Mouse (Mus musculus): ENCODE measurements around the gene Sox6. TPM values are rescaled to one million over a fixed set of nuclear protein-coding genes. Genes with fewer than 3 reads are reported as not detected.

Sox6 gene
- polyA plus RNA-seq, 1 experiment = 4.6 TPM

GRCm38 (mm10) chr7:115780148-115780547, 258.4 kb downstream of the Sox6 start:
- Histone ChIP-seq H3K4me1 (ENCODE audit: control insufficient read depth, insufficient read depth, low read length) (no peaks in the 10 kb centered on the region), H3K27ac (ENCODE audit: insufficient read depth, low read length) (no peak overlapping the region), H3K27me3 (ENCODE audit: control insufficient read depth, insufficient read depth, low read length) (no peaks in the 10 kb centered on the region), H3K4me3 (replicated peaks; ENCODE audit: insufficient read depth, low read depth, low read length) (no peak overlapping the region)
- no peak for TF ChIP-seq POLR2A (IDR thresholded peaks at IDR 0.05; ENCODE audit: borderline replicate concordance, insufficient read depth, low read length)
- TF ChIP-seq CTCF (IDR thresholded peaks at IDR 0.05; ENCODE audit: borderline replicate concordance, insufficient read depth, low read depth, low read length) = no peak
- DNase-seq = no peak
- 70% methylated on average over 4 of the region's 4 CpGs for WGBS

GRCm38 (mm10) chr7:115779544-115779943, 259.1 kb downstream of the Sox6 start:
- no peak overlapping the region for H3K4me3 ChIP-seq (replicated peaks; ENCODE audit: insufficient read depth, low read depth, low read length)
- DNase-seq = no peak
- WGBS = 96% methylated on average over 2 of the region's 2 CpGs

GRCm38 (mm10) chr7:115776736-115777135, 261.9 kb downstream of the Sox6 start:
- H3K4me3 ChIP-seq (replicated peaks; ENCODE audit: insufficient read depth, low read depth, low read length) = no peak overlapping the region
- no peak overlapping the region for H3K27ac ChIP-seq (ENCODE audit: insufficient read depth, low read length)
- WGBS = 51% methylated on average over 7 of the region's 7 CpGs
- no peak for DNase-seq
- no peaks in the 10 kb centered on the region for H3K4me1 ChIP-seq (ENCODE audit: control insufficient read depth, insufficient read depth, low read length)
- H3K27me3 ChIP-seq (ENCODE audit: control insufficient read depth, insufficient read depth, low read length) = no peaks in the 10 kb centered on the region
- no peak for TF ChIP-seq POLR2A (IDR thresholded peaks at IDR 0.05; ENCODE audit: borderline replicate concordance, insufficient read depth, low read length)

More at GRCm38 (mm10) chr7:115779544-115779943, 259.1 kb downstream of the Sox6 start:
- TF ChIP-seq POLR2A (IDR thresholded peaks at IDR 0.05; ENCODE audit: borderline replicate concordance, insufficient read depth, low read length) (no peak), CTCF (IDR thresholded peaks at IDR 0.05; ENCODE audit: borderline replicate concordance, insufficient read depth, low read depth, low read length) (no peak)
- H3K27me3 ChIP-seq (ENCODE audit: control insufficient read depth, insufficient read depth, low read length) = no peaks in the 10 kb centered on the region
- H3K4me1 ChIP-seq (ENCODE audit: control insufficient read depth, insufficient read depth, low read length) = no peaks in the 10 kb centered on the region
- no peak overlapping the region for H3K27ac ChIP-seq (ENCODE audit: insufficient read depth, low read length)

- no peak for TF ChIP-seq CTCF (IDR thresholded peaks at IDR 0.05; ENCODE audit: borderline replicate concordance, insufficient read depth, low read depth, low read length)
- no peak for TF ChIP-seq POLR2A (IDR thresholded peaks at IDR 0.05; ENCODE audit: borderline replicate concordance, insufficient read depth, low read length)
- Histone ChIP-seq H3K27ac (ENCODE audit: insufficient read depth, low read length) (no peak overlapping the region), H3K4me1 (ENCODE audit: control insufficient read depth, insufficient read depth, low read length) (no peaks in the 10 kb centered on the region), H3K27me3 (ENCODE audit: control insufficient read depth, insufficient read depth, low read length) (no peaks in the 10 kb centered on the region), H3K4me3 (replicated peaks; ENCODE audit: insufficient read depth, low read depth, low read length) (no peak overlapping the region)
- WGBS = 55% methylated on average over 5 of the region's 5 CpGs
- DNase-seq = no peak
Measured at GRCm38 (mm10) chr7:115776324-115776723, 262.3 kb downstream of the Sox6 start.

- H3K4me1 ChIP-seq (ENCODE audit: control insufficient read depth, insufficient read depth, low read length) = no peaks in the 10 kb centered on the region
- no peak for DNase-seq
- TF ChIP-seq CTCF (IDR thresholded peaks at IDR 0.05; ENCODE audit: borderline replicate concordance, insufficient read depth, low read depth, low read length) (no peak), POLR2A (IDR thresholded peaks at IDR 0.05; ENCODE audit: borderline replicate concordance, insufficient read depth, low read length) (no peak)
- 85% methylated on average over 8 of the region's 8 CpGs for WGBS
- no peak overlapping the region for H3K4me3 ChIP-seq (replicated peaks; ENCODE audit: insufficient read depth, low read depth, low read length)
- no peaks in the 10 kb centered on the region for H3K27me3 ChIP-seq (ENCODE audit: control insufficient read depth, insufficient read depth, low read length)
- no peak overlapping the region for H3K27ac ChIP-seq (ENCODE audit: insufficient read depth, low read length)
Measured at GRCm38 (mm10) chr7:115766316-115766715, 272.3 kb downstream of the Sox6 start.

GRCm38 (mm10) chr7:115763851-115764250, 274.7 kb downstream of the Sox6 start:
- no peaks in the 10 kb centered on the region for H3K4me1 ChIP-seq (ENCODE audit: control insufficient read depth, insufficient read depth, low read length)
- DNase-seq = no peak
- no peak overlapping the region for H3K27ac ChIP-seq (ENCODE audit: insufficient read depth, low read length)
- TF ChIP-seq POLR2A (IDR thresholded peaks at IDR 0.05; ENCODE audit: borderline replicate concordance, insufficient read depth, low read length) (no peak), CTCF (IDR thresholded peaks at IDR 0.05; ENCODE audit: borderline replicate concordance, insufficient read depth, low read depth, low read length) (no peak)
- no peak overlapping the region for H3K4me3 ChIP-seq (replicated peaks; ENCODE audit: insufficient read depth, low read depth, low read length)
- 50% methylated on average over 2 of the region's 2 CpGs for whole genome bisulfite sequencing
- no peaks in the 10 kb centered on the region for H3K27me3 ChIP-seq (ENCODE audit: control insufficient read depth, insufficient read depth, low read length)

GRCm38 (mm10) chr7:115758172-115758571, 280.4 kb downstream of the Sox6 start:
- no peaks in the 10 kb centered on the region for H3K27me3 ChIP-seq (ENCODE audit: control insufficient read depth, insufficient read depth, low read length)
- TF ChIP-seq CTCF (IDR thresholded peaks at IDR 0.05; ENCODE audit: borderline replicate concordance, insufficient read depth, low read depth, low read length) (no peak), POLR2A (IDR thresholded peaks at IDR 0.05; ENCODE audit: borderline replicate concordance, insufficient read depth, low read length) (no peak)
- no peak for DNase-seq
- H3K27ac ChIP-seq (ENCODE audit: insufficient read depth, low read length) = no peak overlapping the region
- no peak overlapping the region for H3K4me3 ChIP-seq (replicated peaks; ENCODE audit: insufficient read depth, low read depth, low read length)
- WGBS = 56% methylated on average over 1 of the region's 1 CpGs
- H3K4me1 ChIP-seq (ENCODE audit: control insufficient read depth, insufficient read depth, low read length) = no peaks in the 10 kb centered on the region

GRCm38 (mm10) chr7:115755272-115755671, 283.3 kb downstream of the Sox6 start:
- DNase-seq = no peak
- 74% methylated on average over 4 of the region's 4 CpGs for WGBS
- TF ChIP-seq CTCF (IDR thresholded peaks at IDR 0.05; ENCODE audit: borderline replicate concordance, insufficient read depth, low read depth, low read length) (no peak), POLR2A (IDR thresholded peaks at IDR 0.05; ENCODE audit: borderline replicate concordance, insufficient read depth, low read length) (no peak)
- no peak overlapping the region for H3K4me3 ChIP-seq (replicated peaks; ENCODE audit: insufficient read depth, low read depth, low read length)
- no peaks in the 10 kb centered on the region for H3K27me3 ChIP-seq (ENCODE audit: control insufficient read depth, insufficient read depth, low read length)
- no peaks in the 10 kb centered on the region for H3K4me1 ChIP-seq (ENCODE audit: control insufficient read depth, insufficient read depth, low read length)
- H3K27ac ChIP-seq (ENCODE audit: insufficient read depth, low read length) = no peak overlapping the region

Measured in cerebellum, adult 2 months (tissue).